Mouse (Mus musculus) CD4-positive, CD25-positive, alpha-beta regulatory T cell, adult 2 months (primary cell): ENCODE results near the gene Tenm4.

Experiments used
- DNase-seq: peaks from one replicate; pipeline ENCODE4 v3.0.0-alpha.2; 2012; ENCODE audit warnings: low read depth, low spot score

Gene Tenm4

GRCm38 (mm10) chr7:96474560-96475089 is 303.6 kb downstream of the Tenm4 start:
- DNase-seq: no peak

- no peak for DNase-seq
These were observed 306.1 kb downstream of the Tenm4 start for GRCm38 (mm10) chr7:96476987-96477613.

- no peak for DNase-seq
These were observed 308.1 kb downstream of the Tenm4 start for GRCm38 (mm10) chr7:96479139-96479538.

GRCm38 (mm10) chr7:96480351-96480983 is 309.4 kb downstream of the Tenm4 start:
- no peak for DNase-seq

GRCm38 (mm10) chr7:96482953-96483352 is 311.9 kb downstream of the Tenm4 start:
- no peak for DNase-seq

- DNase-seq: no peak
These were observed 313.0 kb downstream of the Tenm4 start for GRCm38 (mm10) chr7:96484006-96484581.

GRCm38 (mm10) chr7:96489348-96490076 is 318.5 kb downstream of the Tenm4 start:
- DNase-seq: no peak

- DNase-seq: no peak
These were observed 320.9 kb downstream of the Tenm4 start for GRCm38 (mm10) chr7:96491896-96492295.

- DNase-seq: no peak
These were observed 321.6 kb downstream of the Tenm4 start for GRCm38 (mm10) chr7:96492696-96493095.

GRCm38 (mm10) chr7:96494057-96494456 is 323.0 kb downstream of the Tenm4 start:
- DNase-seq: peak; percentile 6

GRCm38 (mm10) chr7:96500108-96500507 is 329.1 kb downstream of the Tenm4 start:
- DNase-seq: no peak

- DNase-seq: no peak
These were observed 329.8 kb downstream of the Tenm4 start for GRCm38 (mm10) chr7:96500797-96501196.

- no peak for DNase-seq
These were observed 331.4 kb downstream of the Tenm4 start for GRCm38 (mm10) chr7:96502321-96502973.

- DNase-seq: no peak
These were observed 334.5 kb downstream of the Tenm4 start for GRCm38 (mm10) chr7:96505538-96505937.

GRCm38 (mm10) chr7:96507046-96507445 is 336.0 kb downstream of the Tenm4 start:
- DNase-seq: no peak

GRCm38 (mm10) chr7:96510396-96510795 is 339.4 kb downstream of the Tenm4 start:
- DNase-seq: no peak

GRCm38 (mm10) chr7:96511018-96511609 is 340.1 kb downstream of the Tenm4 start:
- no peak for DNase-seq

GRCm38 (mm10) chr7:96511953-96512511 is 341.0 kb downstream of the Tenm4 start:
- DNase-seq: no peak

GRCm38 (mm10) chr7:96519216-96519615 is 348.2 kb downstream of the Tenm4 start:
- DNase-seq: peak; percentile 47

- DNase-seq: no peak
These were observed 350.9 kb downstream of the Tenm4 start for GRCm38 (mm10) chr7:96521956-96522355.

GRCm38 (mm10) chr7:96523673-96524072 is 352.6 kb downstream of the Tenm4 start:
- no peak for DNase-seq
